Mouse (Mus musculus) cerebellum, postnatal 36 days (tissue): ENCODE data around the gene Hax1.

Source experiments
- DNase-seq, 2 experiments: peaks; one replicate each; pipeline ENCODE4 v3.0.0; 2021 to 2022; ENCODE audit warnings: mixed read lengths in 2 of 2

The Hax1 gene

GRCm38 (mm10) chr3:89998612-89999054 is at the start of gene Hax1:
Hax1 (minus strand) TSS chr3:89998780.
- DNase-seq, result peak; percentile 95 to 97

GRCm38 (mm10) chr3:90036263-90036662 is 37.7 kb upstream of the Hax1 start:
- DNase-seq, result no peak

- no peak for DNase-seq
Observed at GRCm38 (mm10) chr3:90034653-90035052, 36.1 kb upstream of the Hax1 start.

- no peak for DNase-seq
Observed at GRCm38 (mm10) chr3:90016626-90017025, 18.0 kb upstream of the Hax1 start.

- DNase-seq, result no peak
Observed at GRCm38 (mm10) chr3:90010291-90010690, 11.7 kb upstream of the Hax1 start.

GRCm38 (mm10) chr3:90004091-90004796 is 5.7 kb upstream of the Hax1 start:
- DNase-seq, result no peak

GRCm38 (mm10) chr3:89999830-90000229 is 1.2 kb upstream of the Hax1 start:
- no peak for DNase-seq

GRCm38 (mm10) chr3:89999090-89999489 is 510 bp upstream of the Hax1 start:
- DNase-seq, result no peak

GRCm38 (mm10) chr3:89997791-89998495 is 637 bp downstream of the Hax1 start:
- DNase-seq, result peak in 1 of 2 experiments; percentile 5

GRCm38 (mm10) chr3:89994807-89995515 is 3.6 kb downstream of the Hax1 start:
- no peak for DNase-seq

GRCm38 (mm10) chr3:89987822-89988221 is 10.8 kb downstream of the Hax1 start:
- no peak for DNase-seq

- DNase-seq, result no peak
Observed at GRCm38 (mm10) chr3:89987211-89987610, 11.4 kb downstream of the Hax1 start.

GRCm38 (mm10) chr3:89982426-89982825 is 16.2 kb downstream of the Hax1 start:
- no peak for DNase-seq

- no peak for DNase-seq
Observed at GRCm38 (mm10) chr3:89976859-89977258, 21.7 kb downstream of the Hax1 start.

- DNase-seq, result no peak
Observed at GRCm38 (mm10) chr3:89968509-89968908, 30.1 kb downstream of the Hax1 start.

GRCm38 (mm10) chr3:89966946-89967345 is 31.6 kb downstream of the Hax1 start:
- no peak for DNase-seq

GRCm38 (mm10) chr3:89965972-89966371 is 32.6 kb downstream of the Hax1 start:
- DNase-seq, result no peak

GRCm38 (mm10) chr3:89965557-89965956 is 33.0 kb downstream of the Hax1 start:
- DNase-seq, result no peak

GRCm38 (mm10) chr3:89963926-89964739 is 34.4 kb downstream of the Hax1 start:
- peak; percentile 59 to 60 for DNase-seq

- DNase-seq, result peak; percentile 49 to 54
Observed at GRCm38 (mm10) chr3:89963221-89963763, 35.3 kb downstream of the Hax1 start, which contains the start of gene Atp8b2. Atp8b2 (minus strand) TSS chr3:89963508.

- DNase-seq, result peak in 1 of 2 experiments; percentile 33
Observed at GRCm38 (mm10) chr3:89962751-89963220, 35.8 kb downstream of the Hax1 start.
